Mouse (Mus musculus) liver, embryonic 11.5 days (tissue): ENCODE data around the gene Gm5741. TPM values are rescaled to one million over a fixed set of nuclear protein-coding genes. Genes with fewer than 3 reads are reported as not detected.

Experiments used
- ATAC-seq: fragments of 200-750 bp; cut with Nextera tagmentation; replicated peaks from 2 replicates; pipeline ENCODE4 v1.8.0; 2017; ENCODE audit warnings: moderate number of reproducible peaks, mild to moderate bottlenecking, moderate TSS enrichment, moderate library complexity; ENCODE audit not compliant: low FRiP score
- DNase-seq: peaks from one replicate; pipeline ENCODE4 v3.0.0-alpha.2; 2017; ENCODE audit warnings: low spot score
- H3K27ac ChIP-seq: fragments of 300-500 bp; sonication (generic); 2 replicates; pipeline ENCODE4 v1.5.1; 2014; ENCODE audit warnings: mild to moderate bottlenecking, low read depth, low read length, control low read depth
- H3K27me3 ChIP-seq: fragments of 300-500 bp; sonication (generic); replicated peaks from 2 replicates; pipeline ENCODE4 v1.6.1; 2014; ENCODE audit warnings: low read length, mixed read lengths; ENCODE audit not compliant: control insufficient read depth, insufficient read depth
- H3K36me3 ChIP-seq: fragments of 300-500 bp; sonication (generic); 2 replicates; pipeline ENCODE4 v1.6.1; 2014; ENCODE audit warnings: mild to moderate bottlenecking, low read length, moderate library complexity, mixed read lengths; ENCODE audit not compliant: control insufficient read depth, insufficient read depth
- H3K4me1 ChIP-seq: fragments of 300-500 bp; sonication (generic); replicated peaks from 2 replicates; pipeline ENCODE4 v1.6.1; 2014; ENCODE audit warnings: low read length, mixed read lengths; ENCODE audit not compliant: control insufficient read depth, insufficient read depth
- H3K4me2 ChIP-seq: fragments of 300-500 bp; sonication (generic); 2 replicates; pipeline ENCODE4 v1.6.1; 2014; ENCODE audit warnings: mild to moderate bottlenecking, control low read depth, moderate library complexity
- H3K4me3 ChIP-seq: fragments of 300-500 bp; sonication (generic); 2 replicates; pipeline ENCODE4 v1.5.1; 2014; ENCODE audit warnings: low read depth, low read length, control low read depth
- H3K9ac ChIP-seq: fragments of 300-500 bp; sonication (generic); 2 replicates; pipeline ENCODE4 v1.6.1; 2014; ENCODE audit warnings: low read depth, low read length, control low read depth
- H3K9me3 ChIP-seq: fragments of 300-500 bp; sonication (generic); 2 replicates; pipeline ENCODE4 v1.6.1; 2016; ENCODE audit warnings: low read length, inconsistent platforms, mixed read lengths; ENCODE audit not compliant: control insufficient read depth
- WGBS: fragments of 180-500 bp; shearing (Covaris S2); extraction: QIAGEN DNeasy Blood & Tissue Kit; methylation state at CpG from one replicate; pipeline ENCODE4 v1.1.7; 2014; 5-methylcytosine and 5-hydroxymethylcytosine counted together
- polyA plus RNA-seq: library from polyadenylated mRNA; unstranded; fragments of >200 nt; fragmentation: Nextera tagmentation; extraction: Ambion mirVana; gene quantifications from 2 replicates; pipeline ENCODE4 v1.2.1, GENCODE M21; 2014

The Gm5741 gene
- polyA plus RNA-seq, 1 experiment from 2014 or later: not detected

GRCm38 (mm10) chr8:85032622-85033311 lies 35.0 kb downstream of the Gm5741 start:
- Histone ChIP-seq H3K4me3 (no peak overlapping the region), H3K36me3 (peaks cover 33% of the 10 kb centered on the region), H3K27me3 (no peaks in the 10 kb centered on the region), H3K4me1 (peaks cover 25% of the 10 kb centered on the region), H3K9me3 (no peaks in the 10 kb centered on the region), H3K27ac (no peak overlapping the region), H3K4me2 (no peak overlapping the region), H3K9ac (no peak overlapping the region)
- 78% methylated on average over 4 of the region's 4 CpGs for WGBS
- DNase-seq (no peak), ATAC-seq (no peak)

- DNase-seq (no peak), ATAC-seq (no peak)
- 88% methylated on average over 14 of the region's 14 CpGs for WGBS
- H3K9ac ChIP-seq: peak overlapping the region; percentile 99; the same call in 1 of the 2 replicates
- H3K4me3 ChIP-seq: peak overlapping the region; percentile 100
- peak overlapping the region; percentile 92 for H3K4me2 ChIP-seq
- peaks cover 33% of the 10 kb centered on the region for H3K36me3 ChIP-seq
- H3K27me3 ChIP-seq: no peaks in the 10 kb centered on the region
- no peaks in the 10 kb centered on the region for H3K9me3 ChIP-seq
- H3K27ac ChIP-seq: no peak overlapping the region
- peaks cover 30% of the 10 kb centered on the region for H3K4me1 ChIP-seq
Observed at GRCm38 (mm10) chr8:85029271-85029670, 38.5 kb downstream of the Gm5741 start.

GRCm38 (mm10) chr8:85027922-85028321 lies 39.9 kb downstream of the Gm5741 start:
- 32% methylated on average over 2 of the region's 2 CpGs for WGBS
- DNase-seq: no peak

GRCm38 (mm10) chr8:85027516-85027855 lies 40.3 kb downstream of the Gm5741 start:
- Histone ChIP-seq H3K27ac (peak overlapping the region; percentile 94), H3K4me1 (peaks cover 35% of the 10 kb centered on the region), H3K4me2 (peak overlapping the region; percentile 92), H3K9me3 (no peaks in the 10 kb centered on the region), H3K27me3 (no peaks in the 10 kb centered on the region), H3K36me3 (peaks cover 39% of the 10 kb centered on the region), H3K9ac (peak overlapping the region; percentile 99), H3K4me3 (peak overlapping the region; percentile 100)
- WGBS: 1% methylated on average over 13 of the region's 13 CpGs
- ATAC-seq (no peak), DNase-seq (no peak)

More at GRCm38 (mm10) chr8:85027922-85028321, 39.9 kb downstream of the Gm5741 start:
- H3K4me3 ChIP-seq: peak overlapping the region; percentile 100
- peaks cover 35% of the 10 kb centered on the region for H3K4me1 ChIP-seq
- H3K4me2 ChIP-seq: peak overlapping the region; percentile 92
- no peak for ATAC-seq
- peak overlapping the region; percentile 99 for H3K9ac ChIP-seq
- peaks cover 39% of the 10 kb centered on the region for H3K36me3 ChIP-seq
- H3K27me3 ChIP-seq: no peaks in the 10 kb centered on the region
- no peaks in the 10 kb centered on the region for H3K9me3 ChIP-seq
- H3K27ac ChIP-seq: no peak overlapping the region

- Histone ChIP-seq H3K4me1 (peaks cover 35% of the 10 kb centered on the region), H3K4me3 (peak within 1 kb of the TSS; percentile 100), H3K27me3 (no peaks in the 10 kb centered on the region), H3K36me3 (peaks cover 37% of the 10 kb centered on the region), H3K9ac (peak within 1 kb of the TSS; percentile 99), H3K27ac (peak within 1 kb of the TSS; percentile 94), H3K9me3 (no peaks in the 10 kb centered on the region), H3K4me2 (peak within 1 kb of the TSS; percentile 92)
- DNase-seq (peak; percentile 93), ATAC-seq (peak; percentile 83)
- WGBS: under 1% methylated on average over 72 of the region's 75 CpGs
Observed at GRCm38 (mm10) chr8:85026670-85027515, 40.9 kb downstream of the Gm5741 start, which contains the start of gene Trir. Gene Trir, plus strand, starts transcription at chr8:85026823.

- Histone ChIP-seq H3K27ac (peak within 1 kb of the TSS; percentile 94), H3K4me2 (peak within 1 kb of the TSS; percentile 92), H3K4me3 (peak within 1 kb of the TSS; percentile 100), H3K9ac (peak within 1 kb of the TSS; percentile 84), H3K9me3 (no peaks in the 10 kb centered on the region), H3K27me3 (no peaks in the 10 kb centered on the region), H3K36me3 (peaks cover 37% of the 10 kb centered on the region), H3K4me1 (peaks cover 35% of the 10 kb centered on the region)
- peak; percentile 79 for DNase-seq
- 4% methylated on average over 30 of the region's 30 CpGs for WGBS
- peak; percentile 84 for ATAC-seq
Observed at GRCm38 (mm10) chr8:85025098-85025932, 42.5 kb downstream of the Gm5741 start, which contains the start of gene Asna1. Gene Asna1, minus strand, starts transcription at chr8:85025281.

GRCm38 (mm10) chr8:85023846-85024245 lies 43.9 kb downstream of the Gm5741 start:
- Histone ChIP-seq H3K27me3 (no peaks in the 10 kb centered on the region), H3K4me3 (peak overlapping the region; percentile 100), H3K36me3 (peaks cover 34% of the 10 kb centered on the region), H3K4me1 (peaks cover 30% of the 10 kb centered on the region), H3K9ac (peak overlapping the region; percentile 84; the same call in 1 of the 2 replicates), H3K27ac (no peak overlapping the region), H3K4me2 (peak overlapping the region; percentile 92), H3K9me3 (no peaks in the 10 kb centered on the region)
- DNase-seq: no peak
- WGBS: 95% methylated on average over 3 of the region's 3 CpGs
- ATAC-seq: no peak

GRCm38 (mm10) chr8:85021514-85022055 lies 46.2 kb downstream of the Gm5741 start:
- Histone ChIP-seq H3K36me3 (peaks cover 45% of the 10 kb centered on the region), H3K4me2 (no peak overlapping the region), H3K27me3 (no peaks in the 10 kb centered on the region), H3K9me3 (no peaks in the 10 kb centered on the region), H3K4me1 (peaks cover 19% of the 10 kb centered on the region), H3K27ac (no peak overlapping the region), H3K4me3 (0 out of 2 replicates have a peak overlapping the region, but pooled peaks have one; percentile 12), H3K9ac (no peak overlapping the region)
- DNase-seq (no peak), ATAC-seq (no peak)
- WGBS: 96% methylated on average over 3 of the region's 3 CpGs
